Mouse (Mus musculus) induced T-regulatory cell, adult 2 months (primary cell): Measurements from ENCODE around the gene Zfp84.

Experiments
- DNase-seq: peaks from one replicate; pipeline ENCODE4 v3.0.0-alpha.2; 2012; ENCODE audit warnings: low read depth

Zfp84 gene

DNA sequence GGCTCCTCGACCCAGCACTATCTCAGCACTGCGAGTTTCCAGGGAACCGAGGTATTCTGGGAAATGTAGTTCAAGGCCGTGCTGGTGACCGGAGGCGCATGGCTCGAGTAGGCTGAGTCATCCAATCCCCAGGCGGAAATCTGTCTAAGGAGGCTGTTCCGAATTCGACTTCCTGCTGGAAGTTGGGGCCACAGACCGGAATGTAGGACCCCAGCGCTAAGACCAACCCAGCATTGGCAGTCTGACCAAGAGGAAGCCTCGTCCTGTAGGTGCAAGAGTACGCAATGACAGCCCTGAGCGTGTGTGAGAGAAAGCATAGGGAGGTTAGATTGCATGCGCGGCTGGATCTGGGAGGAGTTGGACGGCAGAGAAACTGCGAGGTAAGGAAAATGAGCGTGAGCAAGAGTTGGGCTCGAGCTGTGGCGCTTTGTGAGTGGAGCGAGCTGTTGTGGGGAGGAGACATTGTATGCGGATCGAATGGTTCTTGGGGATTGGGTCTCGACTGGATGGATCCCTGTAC is 47.6 kb downstream of the Zfp84 start, which contains the start of gene Zfp790:
Zfp790 (plus strand) TSS at position 205 of the 520 bp plus-strand sequence.
- DNase-seq = peak; percentile 94

DNA sequence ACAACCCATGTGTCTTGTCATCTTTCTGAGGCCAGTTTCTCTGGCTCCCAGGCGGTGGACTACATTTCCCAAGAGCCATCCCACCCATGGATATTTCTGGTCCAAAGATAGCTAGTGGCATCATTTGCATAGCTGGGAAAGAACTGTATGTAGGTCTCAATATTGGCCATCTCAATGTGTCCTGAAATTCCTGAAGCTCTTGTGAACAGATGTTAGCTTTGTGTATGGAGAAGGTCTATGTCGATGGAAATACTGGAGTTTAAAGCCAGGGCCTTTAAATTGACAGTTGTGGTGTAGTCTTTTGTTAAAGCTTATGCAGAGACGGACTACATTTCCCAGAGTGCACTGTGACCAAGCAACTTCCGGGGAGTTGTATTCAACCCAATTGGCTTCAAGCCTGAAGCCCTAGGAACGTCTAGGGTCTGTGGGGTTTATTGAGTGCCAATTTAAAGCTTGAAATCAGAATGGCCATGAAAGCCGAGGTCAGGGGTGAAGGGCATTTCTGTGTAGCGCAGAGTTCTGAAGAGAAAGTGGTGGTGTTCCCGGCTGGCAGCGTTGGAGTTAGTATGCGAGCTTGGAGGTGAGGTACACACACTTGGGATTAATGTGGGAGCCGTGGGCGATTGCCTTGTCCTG is 50.4 kb downstream of the Zfp84 start:
- peak; percentile 88 for DNase-seq

DNA sequence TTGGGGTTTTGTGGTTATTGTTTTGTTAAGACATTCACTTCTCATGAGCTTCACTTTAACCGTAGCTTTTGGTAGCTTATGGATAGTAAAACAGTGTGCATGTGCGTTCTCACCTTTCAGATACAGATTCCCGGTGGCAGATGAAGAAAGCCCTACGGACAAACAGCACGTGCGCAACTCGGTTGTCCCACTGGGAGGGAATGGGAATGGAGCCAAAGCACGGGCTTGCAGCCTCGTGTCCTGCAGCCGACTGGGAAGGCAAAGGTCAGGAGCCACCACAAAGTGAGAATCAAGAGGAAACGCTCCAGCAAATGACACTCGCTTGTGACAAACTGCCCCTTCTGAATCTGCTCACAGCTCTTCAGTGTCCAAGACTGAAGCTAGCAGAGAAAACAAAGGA is 59.6 kb downstream of the Zfp84 start:
- DNase-seq = no peak
